Mouse (Mus musculus): Measurements from ENCODE around the gene Tmem273. TPM values are rescaled to one million over a fixed set of nuclear protein-coding genes. Genes with fewer than 3 reads are reported as not detected.
A peak's percentile ranks its signal among the peaks of the same experiment; 100 is the strongest.

Gene Tmem273
- polyA plus RNA-seq, 1 experiment from 2014 or later, result 0.93 TPM

GRCm38 (mm10) chr14:32835596-32835995 lies 49.8 kb downstream of the Tmem273 start:
- Histone ChIP-seq H3K27me3 (0 out of 2 replicates have a peak, but pooled peaks cover 6% of the 10 kb centered on the region), H3K36me3 (no peaks in the 10 kb centered on the region), H3K9ac (no peak overlapping the region), H3K27ac (no peak overlapping the region), H3K4me1 (no peaks in the 10 kb centered on the region), H3K4me2 (no peak overlapping the region), H3K4me3 (no peak overlapping the region), H3K9me3 (no peaks in the 10 kb centered on the region)
- WGBS, result 90% methylated on average over 14 of the region's 14 CpGs
- no peak for ATAC-seq (ENCODE audit: insufficient number of reproducible peaks, low FRiP score, low TSS enrichment, low read depth)

- Histone ChIP-seq H3K4me1 (no peaks in the 10 kb centered on the region), H3K27ac (no peak overlapping the region), H3K36me3 (no peaks in the 10 kb centered on the region), H3K9me3 (no peaks in the 10 kb centered on the region), H3K4me2 (no peak overlapping the region), H3K9ac (no peak overlapping the region), H3K27me3 (0 out of 2 replicates have a peak, but pooled peaks cover 6% of the 10 kb centered on the region), H3K4me3 (no peak overlapping the region)
- 92% methylated on average over 11 of the region's 11 CpGs for WGBS
- ATAC-seq (ENCODE audit: insufficient number of reproducible peaks, low FRiP score, low TSS enrichment, low read depth), result no peak
Observed at GRCm38 (mm10) chr14:32836191-32836590, 50.4 kb downstream of the Tmem273 start.

DNA sequence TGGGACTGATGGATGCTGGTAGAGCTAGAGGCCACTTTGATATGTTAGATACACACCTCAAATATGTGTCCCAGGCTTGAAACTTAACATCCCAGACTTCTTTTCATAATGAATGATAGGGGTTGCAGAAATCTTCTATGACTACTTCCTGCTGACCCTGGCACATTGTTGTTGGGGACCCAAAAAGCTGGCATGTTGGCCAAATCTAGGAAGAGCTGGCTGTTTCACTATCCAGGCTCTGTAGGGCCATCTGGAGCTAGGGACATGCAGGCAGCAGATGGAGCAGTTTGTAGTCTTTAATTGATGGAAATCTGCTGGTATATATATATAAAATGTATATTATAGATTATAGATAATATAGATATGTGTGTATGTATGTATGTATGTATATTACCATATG lies 56.3 kb downstream of the Tmem273 start:
- Histone ChIP-seq H3K27me3 (no peaks in the 10 kb centered on the region), H3K9ac (no peak overlapping the region)
- no peak for ATAC-seq (ENCODE audit: insufficient number of reproducible peaks, low FRiP score, low TSS enrichment, low read depth)

DNA sequence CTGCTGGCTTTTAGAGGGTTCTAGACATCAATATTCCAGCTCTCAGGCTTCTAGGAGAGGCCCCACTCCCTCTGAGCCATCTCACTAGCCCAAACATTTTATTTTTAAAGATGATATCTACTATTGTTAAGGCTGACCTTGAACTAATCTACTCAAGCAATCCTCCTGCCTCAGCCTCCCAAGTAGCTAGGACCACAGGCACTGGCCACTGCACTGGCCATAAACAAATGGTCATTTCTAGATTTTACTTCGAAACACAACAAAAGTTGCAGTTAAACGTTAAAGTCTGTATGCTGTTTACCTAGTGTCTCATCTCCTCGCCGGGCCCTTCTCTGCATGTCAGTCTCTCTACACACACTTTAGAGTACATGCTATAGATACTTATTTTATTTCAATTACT lies 68.3 kb downstream of the Tmem273 start:
- H3K36me3 ChIP-seq, result no peaks in the 10 kb centered on the region
- H3K9ac ChIP-seq, result no peak overlapping the region
- ATAC-seq (ENCODE audit: insufficient number of reproducible peaks, low FRiP score, low TSS enrichment, low read depth), result no peak
- no peak overlapping the region for H3K4me2 ChIP-seq
- H3K4me1 ChIP-seq, result peaks cover 16% of the 10 kb centered on the region
- WGBS, result 94% methylated on average over 4 of the region's 4 CpGs
- no peak overlapping the region for H3K4me3 ChIP-seq
- H3K9me3 ChIP-seq, result no peaks in the 10 kb centered on the region
- H3K27ac ChIP-seq, result no peak overlapping the region
- H3K27me3 ChIP-seq, result peaks cover 5% of the 10 kb centered on the region; the same call in 1 of the 2 replicates

More for the DNA sequence above, 56.3 kb downstream of the Tmem273 start:
- Histone ChIP-seq H3K4me2 (no peak overlapping the region), H3K9me3 (no peaks in the 10 kb centered on the region), H3K4me1 (no peaks in the 10 kb centered on the region), H3K4me3 (no peak overlapping the region), H3K27ac (no peak overlapping the region), H3K36me3 (no peaks in the 10 kb centered on the region)

GRCm38 (mm10) chr14:32856246-32856645 lies 70.5 kb downstream of the Tmem273 start:
- Histone ChIP-seq H3K4me3 (peak overlapping the region; percentile 61), H3K4me2 (peak overlapping the region; percentile 79), H3K27ac (peak overlapping the region; percentile 69; the same call in 1 of the 2 replicates), H3K27me3 (peaks cover 5% of the 10 kb centered on the region; the same call in 1 of the 2 replicates), H3K36me3 (no peaks in the 10 kb centered on the region), H3K4me1 (peaks cover 31% of the 10 kb centered on the region), H3K9me3 (no peaks in the 10 kb centered on the region), H3K9ac (no peak overlapping the region)
- WGBS, result 39% methylated on average over 5 of the region's 5 CpGs
- ATAC-seq (ENCODE audit: insufficient number of reproducible peaks, low FRiP score, low TSS enrichment, low read depth), result no peak

- H3K4me1 ChIP-seq, result peaks cover 36% of the 10 kb centered on the region
- peaks cover 5% of the 10 kb centered on the region; the same call in 1 of the 2 replicates for H3K27me3 ChIP-seq
- WGBS, result under 1% methylated on average over 59 of the region's 68 CpGs
- ATAC-seq (ENCODE audit: insufficient number of reproducible peaks, low FRiP score, low TSS enrichment, low read depth), result peak; percentile 83
- peak within 1 kb of the TSS; percentile 56 for H3K9ac ChIP-seq
- no peaks in the 10 kb centered on the region for H3K9me3 ChIP-seq
- H3K4me2 ChIP-seq, result peak within 1 kb of the TSS; percentile 79
- H3K27ac ChIP-seq, result peak within 1 kb of the TSS; percentile 69
- H3K4me3 ChIP-seq, result peak within 1 kb of the TSS; percentile 61
- H3K36me3 ChIP-seq, result no peaks in the 10 kb centered on the region
Observed at GRCm38 (mm10) chr14:32856681-32857328, 71.0 kb downstream of the Tmem273 start, which contains the start of gene Vstm4. Gene Vstm4 (plus strand): TSS chr14:32856756.

DNA sequence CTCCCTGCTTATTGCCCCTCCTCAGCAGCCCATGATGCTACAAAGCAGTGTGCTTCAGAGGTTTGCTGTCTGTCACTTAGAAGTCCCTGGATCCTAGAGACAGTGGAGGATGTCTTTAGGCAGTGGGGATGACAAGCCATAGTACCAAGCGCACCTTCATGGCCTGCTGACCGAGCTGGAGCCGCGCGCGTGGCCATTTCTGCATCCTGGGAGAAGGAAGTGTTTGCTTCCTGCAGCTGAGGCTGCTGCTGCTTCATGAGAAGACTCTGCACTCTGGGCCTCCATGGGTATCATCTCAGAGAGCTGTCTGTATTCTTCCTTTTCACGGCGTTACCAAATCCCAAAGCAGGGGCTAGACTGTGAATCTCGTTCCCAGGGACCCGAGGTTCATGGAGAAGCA lies 72.6 kb downstream of the Tmem273 start:
- Histone ChIP-seq H3K9me3 (no peaks in the 10 kb centered on the region), H3K4me2 (no peak overlapping the region), H3K4me1 (peaks cover 38% of the 10 kb centered on the region), H3K36me3 (peaks cover 1% of the 10 kb centered on the region; the same call in 1 of the 2 replicates), H3K27me3 (peaks cover 5% of the 10 kb centered on the region; the same call in 1 of the 2 replicates), H3K9ac (no peak overlapping the region), H3K27ac (no peak overlapping the region), H3K4me3 (no peak overlapping the region)
- no peak for ATAC-seq (ENCODE audit: insufficient number of reproducible peaks, low FRiP score, low TSS enrichment, low read depth)
- 93% methylated on average over 10 of the region's 10 CpGs for WGBS

DNA sequence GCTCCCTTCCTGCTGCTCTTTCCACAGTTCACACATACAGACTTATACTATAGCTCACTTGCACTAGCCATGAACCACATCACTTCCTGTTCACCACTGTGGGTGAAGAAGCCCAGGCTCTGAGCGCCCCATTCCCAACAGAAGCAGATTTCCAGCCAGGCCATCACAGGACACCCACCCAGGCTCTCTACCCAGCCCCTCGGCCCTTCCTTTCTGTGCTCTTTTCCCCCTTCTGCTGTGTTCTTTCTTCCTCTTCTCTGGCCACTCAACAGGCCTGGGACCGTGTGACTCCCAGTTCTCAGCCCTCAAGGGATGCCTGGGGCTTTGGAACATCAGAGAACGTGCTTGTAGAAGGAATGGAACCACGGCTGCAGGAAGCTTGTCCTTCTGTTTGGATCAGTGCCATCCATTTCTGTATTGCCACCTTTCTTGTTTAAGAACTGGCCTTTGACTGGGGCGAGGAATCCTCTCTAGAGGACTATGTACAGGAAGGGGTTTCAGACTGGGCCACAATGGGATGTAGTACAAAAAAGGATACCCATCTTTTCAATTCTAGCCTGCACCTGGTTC lies 73.3 kb downstream of the Tmem273 start:
- no peaks in the 10 kb centered on the region for H3K9me3 ChIP-seq
- peaks cover 38% of the 10 kb centered on the region for H3K4me1 ChIP-seq
- H3K4me3 ChIP-seq, result no peak overlapping the region
- no peak overlapping the region for H3K27ac ChIP-seq
- H3K27me3 ChIP-seq, result peaks cover 5% of the 10 kb centered on the region; the same call in 1 of the 2 replicates
- H3K4me2 ChIP-seq, result no peak overlapping the region
- no peak overlapping the region for H3K9ac ChIP-seq
- ATAC-seq (ENCODE audit: insufficient number of reproducible peaks, low FRiP score, low TSS enrichment, low read depth), result no peak
- H3K36me3 ChIP-seq, result peaks cover 6% of the 10 kb centered on the region; the same call in 1 of the 2 replicates
- 68% methylated on average over 6 of the region's 6 CpGs for WGBS

GRCm38 (mm10) chr14:32859831-32860569 lies 74.2 kb downstream of the Tmem273 start:
- no peak overlapping the region for H3K9ac ChIP-seq
- WGBS, result 67% methylated on average over 11 of the region's 11 CpGs
- peaks cover 6% of the 10 kb centered on the region; the same call in 1 of the 2 replicates for H3K36me3 ChIP-seq
- peaks cover 5% of the 10 kb centered on the region; the same call in 1 of the 2 replicates for H3K27me3 ChIP-seq
- H3K4me2 ChIP-seq, result no peak overlapping the region
- peaks cover 38% of the 10 kb centered on the region for H3K4me1 ChIP-seq
- H3K9me3 ChIP-seq, result no peaks in the 10 kb centered on the region
- no peak overlapping the region for H3K4me3 ChIP-seq
- no peak overlapping the region for H3K27ac ChIP-seq
- ATAC-seq (ENCODE audit: insufficient number of reproducible peaks, low FRiP score, low TSS enrichment, low read depth), result no peak

DNA sequence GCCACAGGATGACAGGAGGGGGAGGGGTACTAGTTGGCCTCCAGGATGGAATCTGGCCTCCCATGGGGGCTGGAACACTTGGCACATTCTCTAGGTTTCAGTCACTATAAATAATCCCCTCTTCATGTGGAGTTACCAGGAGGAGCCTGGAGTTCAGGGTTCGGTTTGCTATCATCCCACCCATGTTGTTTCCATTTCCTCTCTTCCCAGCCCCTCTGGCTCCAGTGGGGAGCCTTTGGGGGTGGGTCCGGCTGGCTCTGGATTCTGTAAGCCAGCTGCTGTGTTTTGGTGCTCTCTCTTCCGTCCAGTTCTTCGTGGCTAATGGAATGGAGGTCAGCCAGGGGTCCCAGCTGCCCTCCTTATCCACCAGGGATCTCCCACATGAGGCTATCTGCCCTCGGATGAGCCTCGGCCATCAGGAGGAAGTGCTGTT lies 75.4 kb downstream of the Tmem273 start:
- Histone ChIP-seq H3K4me1 (peaks cover 38% of the 10 kb centered on the region), H3K4me3 (no peak overlapping the region), H3K27me3 (peaks cover 5% of the 10 kb centered on the region; the same call in 1 of the 2 replicates), H3K27ac (0 out of 2 replicates have a peak overlapping the region, but pooled peaks have one; percentile 9), H3K4me2 (no peak overlapping the region), H3K9ac (no peak overlapping the region), H3K36me3 (peaks cover 6% of the 10 kb centered on the region; the same call in 1 of the 2 replicates), H3K9me3 (no peaks in the 10 kb centered on the region)
- WGBS, result 18% methylated on average over 6 of the region's 6 CpGs
- 0 out of 2 replicates have a peak, but pooled peaks have one; percentile 11 for ATAC-seq (ENCODE audit: insufficient number of reproducible peaks, low FRiP score, low TSS enrichment, low read depth)

GRCm38 (mm10) chr14:32861656-32862055 lies 75.9 kb downstream of the Tmem273 start:
- WGBS, result 39% methylated on average over 2 of the region's 2 CpGs
- Histone ChIP-seq H3K4me2 (no peak overlapping the region), H3K27ac (0 out of 2 replicates have a peak overlapping the region, but pooled peaks have one; percentile 9), H3K27me3 (peaks cover 5% of the 10 kb centered on the region; the same call in 1 of the 2 replicates), H3K4me3 (no peak overlapping the region), H3K4me1 (peaks cover 34% of the 10 kb centered on the region), H3K9ac (no peak overlapping the region), H3K36me3 (peaks cover 6% of the 10 kb centered on the region; the same call in 1 of the 2 replicates), H3K9me3 (no peaks in the 10 kb centered on the region)
- ATAC-seq (ENCODE audit: insufficient number of reproducible peaks, low FRiP score, low TSS enrichment, low read depth), result no peak

Data from limb, embryonic 15.5 days (tissue).